Mouse (Mus musculus) embryonic facial prominence, embryonic 14.5 days (tissue): Measurements from ENCODE around the gene Ssbp1. TPM values are rescaled to one million over a fixed set of nuclear protein-coding genes. Genes with fewer than 3 reads are reported as not detected.

ENCODE experiments used
- ATAC-seq: fragments of 200-750 bp; cut with Nextera tagmentation; 2 replicates; pipeline ENCODE4 v1.8.0; 2017; ENCODE audit warnings: low read depth, moderate number of reproducible peaks, moderate TSS enrichment
- DNase-seq: peaks from one replicate; pipeline ENCODE4 v3.0.0-alpha.2; 2015; ENCODE audit warnings: low spot score
- H3K27ac ChIP-seq: fragments of 300-500 bp; sonication (generic); replicated peaks from 2 replicates; pipeline ENCODE4 v1.5.1; 2014; ENCODE audit warnings: low read depth, mild to moderate bottlenecking, low read length, moderate library complexity
- H3K27me3 ChIP-seq: fragments of 300-500 bp; sonication (generic); replicated peaks from 2 replicates; pipeline ENCODE4 v1.6.1; 2014; ENCODE audit warnings: low read length; ENCODE audit not compliant: control insufficient read depth, insufficient read depth
- H3K36me3 ChIP-seq: fragments of 300-500 bp; sonication (generic); 2 replicates; pipeline ENCODE4 v1.6.1; 2014; ENCODE audit warnings: low read length, mixed read lengths; ENCODE audit not compliant: control insufficient read depth, insufficient read depth
- H3K4me1 ChIP-seq: fragments of 300-500 bp; sonication (generic); 2 replicates; pipeline ENCODE4 v1.6.1; 2014; ENCODE audit warnings: antibody characterized with exemption, low read length; ENCODE audit not compliant: control insufficient read depth, insufficient read depth
- H3K4me2 ChIP-seq: fragments of 300-500 bp; sonication (generic); 2 replicates; pipeline ENCODE4 v1.6.1; 2014; ENCODE audit warnings: low read depth, mild to moderate bottlenecking, low read length, moderate library complexity, mixed read lengths
- H3K4me3 ChIP-seq: fragments of 300-500 bp; sonication (generic); 2 replicates; pipeline ENCODE4 v1.5.1; 2014; ENCODE audit warnings: low read depth, mild to moderate bottlenecking, low read length
- H3K9ac ChIP-seq: fragments of 300-500 bp; sonication (generic); 2 replicates; pipeline ENCODE4 v1.6.1; 2014; ENCODE audit warnings: low read depth, mild to moderate bottlenecking, low read length, moderate library complexity, mixed read lengths
- H3K9me3 ChIP-seq: fragments of 300-500 bp; sonication (generic); 2 replicates; pipeline ENCODE4 v1.6.1; 2016; ENCODE audit warnings: low read length; ENCODE audit not compliant: control insufficient read depth
- WGBS: fragments of 180-500 bp; shearing (Covaris S2); extraction: QIAGEN DNeasy Blood & Tissue Kit; methylation state at CpG from one replicate; pipeline ENCODE4 v1.1.7; 2014; 5-methylcytosine and 5-hydroxymethylcytosine counted together
- polyA plus RNA-seq: library from polyadenylated mRNA; unstranded; fragments of >200 nt; fragmentation: Nextera tagmentation; extraction: Ambion mirVana; gene quantifications from 2 replicates; pipeline ENCODE4 v1.2.1, GENCODE M21; 2014

Ssbp1 gene
- polyA plus RNA-seq, 1 experiment from 2014 or later, result 128 TPM

GRCm38 (mm10) chr6:40441276-40441675 lies 29.9 kb upstream of the Ssbp1 start:
- H3K4me2 ChIP-seq, result no peak overlapping the region
- H3K4me3 ChIP-seq, result no peak overlapping the region
- H3K27ac ChIP-seq, result no peak overlapping the region
- no peak for DNase-seq
- H3K27me3 ChIP-seq, result peaks cover 27% of the 10 kb centered on the region
- 56% methylated on average over 3 of the region's 3 CpGs for WGBS
- H3K4me1 ChIP-seq, result 0 out of 2 replicates have a peak, but pooled peaks cover 4% of the 10 kb centered on the region
- H3K36me3 ChIP-seq, result no peaks in the 10 kb centered on the region
- H3K9me3 ChIP-seq, result no peaks in the 10 kb centered on the region
- no peak for ATAC-seq
- H3K9ac ChIP-seq, result no peak overlapping the region

GRCm38 (mm10) chr6:40441755-40442154 lies 29.4 kb upstream of the Ssbp1 start:
- Histone ChIP-seq H3K4me1 (no peaks in the 10 kb centered on the region), H3K27ac (no peak overlapping the region), H3K27me3 (peaks cover 25% of the 10 kb centered on the region), H3K36me3 (no peaks in the 10 kb centered on the region), H3K4me2 (no peak overlapping the region), H3K4me3 (no peak overlapping the region), H3K9ac (no peak overlapping the region), H3K9me3 (no peaks in the 10 kb centered on the region)
- ATAC-seq, result no peak
- DNase-seq, result no peak
- 33% methylated on average over 3 of the region's 3 CpGs for WGBS

- Histone ChIP-seq H3K4me2 (no peak overlapping the region), H3K36me3 (no peaks in the 10 kb centered on the region), H3K27ac (no peak overlapping the region), H3K9me3 (no peaks in the 10 kb centered on the region), H3K9ac (no peak overlapping the region), H3K4me1 (no peaks in the 10 kb centered on the region), H3K27me3 (peaks cover 18% of the 10 kb centered on the region), H3K4me3 (no peak overlapping the region)
- 31% methylated on average over 10 of the region's 10 CpGs for WGBS
- DNase-seq (no peak), ATAC-seq (no peak)
Measured at GRCm38 (mm10) chr6:40443281-40443928, 27.7 kb upstream of the Ssbp1 start.

- H3K27ac ChIP-seq, result no peak overlapping the region
- no peaks in the 10 kb centered on the region for H3K4me1 ChIP-seq
- no peaks in the 10 kb centered on the region for H3K27me3 ChIP-seq
- no peaks in the 10 kb centered on the region for H3K36me3 ChIP-seq
- DNase-seq (no peak), ATAC-seq (no peak)
- H3K9ac ChIP-seq, result no peak overlapping the region
- no peaks in the 10 kb centered on the region for H3K9me3 ChIP-seq
- H3K4me3 ChIP-seq, result no peak overlapping the region
- no peak overlapping the region for H3K4me2 ChIP-seq
Measured at GRCm38 (mm10) chr6:40448626-40449025, 22.5 kb upstream of the Ssbp1 start.

- H3K9me3 ChIP-seq, result no peaks in the 10 kb centered on the region
- H3K27me3 ChIP-seq, result no peaks in the 10 kb centered on the region
- no peak overlapping the region for H3K9ac ChIP-seq
- ATAC-seq (no peak), DNase-seq (peak; percentile 15)
- no peak overlapping the region for H3K4me3 ChIP-seq
- no peaks in the 10 kb centered on the region for H3K4me1 ChIP-seq
- H3K27ac ChIP-seq, result no peak overlapping the region
- 22% methylated on average over 7 of the region's 7 CpGs for WGBS
- no peaks in the 10 kb centered on the region for H3K36me3 ChIP-seq
- no peak overlapping the region for H3K4me2 ChIP-seq
Measured at GRCm38 (mm10) chr6:40454436-40455041, 16.6 kb upstream of the Ssbp1 start.

GRCm38 (mm10) chr6:40465710-40466109 lies 5.4 kb upstream of the Ssbp1 start:
- Histone ChIP-seq H3K36me3 (no peaks in the 10 kb centered on the region), H3K9me3 (no peaks in the 10 kb centered on the region), H3K9ac (no peak overlapping the region), H3K4me2 (no peak overlapping the region), H3K27ac (no peak overlapping the region), H3K4me1 (no peaks in the 10 kb centered on the region), H3K27me3 (no peaks in the 10 kb centered on the region), H3K4me3 (no peak overlapping the region)
- 51% methylated on average over 6 of the region's 6 CpGs for WGBS
- DNase-seq (no peak), ATAC-seq (no peak)

- ATAC-seq, result 0 out of 2 replicates have a peak, but pooled peaks have one; percentile 3
- WGBS, result 0% methylated on average over 7 of the region's 7 CpGs
Measured at GRCm38 (mm10) chr6:40471720-40472010, 513 bp downstream of the Ssbp1 start.

GRCm38 (mm10) chr6:40476132-40476531 lies 5.0 kb downstream of the Ssbp1 start:
- H3K36me3 ChIP-seq, result peaks cover 56% of the 10 kb centered on the region
- no peak for DNase-seq
- 84% methylated on average over 4 of the region's 4 CpGs for WGBS

More at GRCm38 (mm10) chr6:40471720-40472010, 513 bp downstream of the Ssbp1 start:
- no peak for DNase-seq
- peak overlapping the region; percentile 97 for H3K27ac ChIP-seq
- no peaks in the 10 kb centered on the region for H3K27me3 ChIP-seq
- peaks cover 34% of the 10 kb centered on the region for H3K36me3 ChIP-seq
- H3K9ac ChIP-seq, result peak overlapping the region; percentile 93
- peak overlapping the region; percentile 68 for H3K4me2 ChIP-seq
- peak overlapping the region; percentile 79 for H3K4me3 ChIP-seq
- no peaks in the 10 kb centered on the region for H3K9me3 ChIP-seq
- H3K4me1 ChIP-seq, result peaks cover 5% of the 10 kb centered on the region

GRCm38 (mm10) chr6:40479705-40480104 lies 8.6 kb downstream of the Ssbp1 start:
- 89% methylated on average over 1 of the region's 1 CpGs for WGBS
- Histone ChIP-seq H3K36me3 (peaks cover 76% of the 10 kb centered on the region), H3K9me3 (no peaks in the 10 kb centered on the region), H3K4me2 (no peak overlapping the region), H3K4me3 (no peak overlapping the region), H3K27me3 (no peaks in the 10 kb centered on the region), H3K9ac (no peak overlapping the region), H3K4me1 (no peaks in the 10 kb centered on the region), H3K27ac (no peak overlapping the region)
- DNase-seq (peak; percentile 23), ATAC-seq (no peak)

More at GRCm38 (mm10) chr6:40476132-40476531, 5.0 kb downstream of the Ssbp1 start:
- Histone ChIP-seq H3K9me3 (no peaks in the 10 kb centered on the region), H3K4me3 (no peak overlapping the region), H3K27me3 (no peaks in the 10 kb centered on the region), H3K27ac (no peak overlapping the region), H3K9ac (no peak overlapping the region), H3K4me1 (peaks cover 5% of the 10 kb centered on the region), H3K4me2 (no peak overlapping the region)
- ATAC-seq, result no peak
